Mouse (Mus musculus) heart, postnatal 14 days (tissue): Measurements from ENCODE around the gene Trcg1. TPM values are rescaled to one million over a fixed set of nuclear protein-coding genes. Genes with fewer than 3 reads are reported as not detected.

Experiments
- DNase-seq, 2 experiments: peaks; one replicate each; pipeline ENCODE4 v3.0.0; 2021 to 2022
- intact Hi-C: fragments of 180-260 bp; cut with DNase I; formaldehyde crosslinking; loops from one replicate; pipeline ENCODE4 v1.15.1; 2025
- total RNA-seq, 2 experiments: library from RNA; stranded (reverse); gene quantifications; 2 replicates each; pipeline ENCODE4 v1.2.3; 2021

Gene Trcg1
- total RNA-seq, 2 experiments from 2014 or later: not detected

- DNase-seq: no peak
- intact Hi-C loops: loop anchor here (2.0 to 5.0 kb wide), 2 partner anchors 54 to 56 kb away; no protein-coding TSS in a partner anchor
Measured at GRCm38 (mm10) chr9:57260940-57261339, 24.6 kb downstream of the Trcg1 start.

DNA sequence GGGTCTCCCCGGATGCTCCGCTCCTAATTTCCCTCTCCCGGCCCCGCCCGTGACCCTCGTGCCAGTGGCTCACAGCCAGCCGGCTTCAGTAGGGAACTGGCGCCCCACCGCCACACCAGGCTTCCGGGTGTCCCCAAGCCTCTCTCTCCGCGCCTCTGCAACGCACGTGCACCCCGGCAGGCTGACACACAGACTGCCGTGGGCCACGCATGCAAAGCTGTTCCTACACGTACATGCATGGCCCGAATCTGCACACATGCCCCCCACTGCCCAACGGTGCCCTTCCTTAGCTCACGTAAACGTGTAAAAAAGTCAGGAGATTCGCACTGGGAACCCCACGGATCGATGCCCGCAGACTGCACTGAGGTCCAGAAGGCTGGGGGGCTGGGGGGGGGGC is 25.2 kb downstream of the Trcg1 start:
- peak; percentile 72 to 75 for DNase-seq
- intact Hi-C loops: loop anchor here (2.0 to 5.0 kb wide), 2 partner anchors 54 to 55 kb away; no protein-coding TSS in a partner anchor

GRCm38 (mm10) chr9:57261913-57262794 is 25.8 kb downstream of the Trcg1 start, which contains the start of gene 1700017B05Rik:
Gene 1700017B05Rik, minus strand, starts transcription at chr9:57262612.
- peak; percentile 81 to 84 for DNase-seq
- intact Hi-C loops: loop anchor here (2.0 to 5.0 kb wide), 2 partner anchors 55 kb away; no protein-coding TSS in a partner anchor

GRCm38 (mm10) chr9:57262795-57263684 is 26.7 kb downstream of the Trcg1 start:
- no peak for DNase-seq
- intact Hi-C loops: loop anchor here (5.0 kb wide), 1 partner anchor 56 kb away; no protein-coding TSS in a partner anchor

GRCm38 (mm10) chr9:57265125-57265524 is 28.8 kb downstream of the Trcg1 start:
- no peak for DNase-seq
- intact Hi-C loops: no loop called here

- intact Hi-C loops: no loop called here
- no peak for DNase-seq
Measured at GRCm38 (mm10) chr9:57267421-57267820, 31.1 kb downstream of the Trcg1 start.

GRCm38 (mm10) chr9:57268078-57268477 is 31.7 kb downstream of the Trcg1 start:
- DNase-seq: no peak
- intact Hi-C loops: no loop called here

- intact Hi-C loops: no loop called here
- no peak for DNase-seq
Measured at GRCm38 (mm10) chr9:57268575-57268974, 32.2 kb downstream of the Trcg1 start.

DNA sequence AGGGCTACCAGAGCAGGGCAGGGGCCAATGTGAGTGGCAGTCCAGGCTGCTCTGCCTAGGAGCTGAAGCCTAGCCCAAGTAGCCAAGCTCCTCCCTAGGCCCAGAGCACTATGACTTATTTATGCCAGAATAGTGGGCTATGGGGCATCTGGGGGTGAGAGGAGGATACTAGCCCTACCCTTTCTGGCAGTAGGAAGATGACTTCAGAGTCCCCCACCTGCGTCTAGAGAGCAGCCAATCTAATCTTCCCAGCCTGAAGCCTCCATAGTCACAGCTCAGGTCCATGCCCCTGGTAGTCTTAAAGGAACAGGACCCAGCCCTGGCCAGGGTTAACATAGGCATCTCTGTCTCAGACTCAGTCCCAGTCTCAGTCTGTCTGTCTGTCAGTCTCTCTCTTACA is 33.0 kb downstream of the Trcg1 start:
- intact Hi-C loops: no loop called here
- DNase-seq: no peak

DNA sequence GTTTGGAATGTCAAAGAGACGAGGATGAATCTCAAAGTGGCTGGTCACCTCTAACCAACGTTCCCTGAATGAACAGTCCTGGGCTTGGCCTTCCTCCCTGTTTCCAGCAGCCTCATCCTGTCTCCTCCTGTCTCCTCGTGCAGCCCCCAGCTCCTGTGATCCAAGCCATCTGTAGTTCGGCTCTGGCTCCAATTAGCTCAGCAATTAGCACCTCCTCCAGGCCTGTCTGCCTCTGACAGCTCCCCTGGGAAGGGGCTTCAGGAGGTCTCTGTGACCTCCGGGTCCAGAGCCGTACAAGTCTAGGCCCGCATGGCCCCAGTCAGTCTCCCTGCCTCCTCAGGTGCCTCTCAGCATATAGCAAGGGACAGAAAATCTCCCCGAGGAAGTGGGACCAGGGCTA is 34.0 kb downstream of the Trcg1 start:
- no peak for DNase-seq
- intact Hi-C loops: no loop called here

GRCm38 (mm10) chr9:57271081-57271480 is 34.7 kb downstream of the Trcg1 start:
- DNase-seq: no peak
- intact Hi-C loops: no loop called here

DNA sequence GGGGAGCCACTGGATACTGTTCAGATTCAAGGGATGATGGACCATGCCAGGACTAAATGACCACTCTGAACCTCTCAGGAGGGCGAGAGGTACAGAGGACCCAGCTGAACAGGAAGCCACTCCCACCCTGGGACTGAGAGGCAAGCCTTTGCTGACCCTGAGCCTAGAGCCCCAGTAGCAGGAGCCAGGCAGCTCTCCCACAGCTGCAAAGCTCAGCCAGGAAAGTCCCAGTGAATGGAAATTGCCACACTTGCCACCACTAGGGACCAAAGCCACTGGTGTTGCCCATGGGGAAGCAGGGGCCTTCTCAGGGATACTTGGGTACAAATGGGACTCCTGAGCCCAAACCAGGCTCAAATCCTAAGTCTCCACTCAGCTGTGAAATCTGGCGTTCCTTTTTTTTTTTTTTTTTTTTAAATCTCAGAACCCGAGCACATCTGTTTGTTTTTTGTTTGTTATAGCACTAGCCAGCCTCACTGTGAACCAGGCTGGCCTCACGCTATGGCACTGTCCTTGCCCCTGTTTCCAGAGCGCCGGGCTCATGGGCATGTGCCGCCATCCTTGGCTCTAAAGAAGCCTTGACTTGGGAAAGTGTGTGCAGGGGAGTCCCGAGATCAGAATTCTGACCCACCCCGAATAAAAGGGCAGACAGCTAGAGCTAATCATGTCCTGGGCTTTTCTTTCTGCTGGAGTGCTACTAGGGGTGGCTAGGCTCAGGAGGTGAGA is 35.6 kb downstream of the Trcg1 start:
- DNase-seq: no peak
- intact Hi-C loops: no loop called here

- intact Hi-C loops: no loop called here
- DNase-seq: no peak
Measured at GRCm38 (mm10) chr9:57272902-57273804, 36.8 kb downstream of the Trcg1 start.

DNA sequence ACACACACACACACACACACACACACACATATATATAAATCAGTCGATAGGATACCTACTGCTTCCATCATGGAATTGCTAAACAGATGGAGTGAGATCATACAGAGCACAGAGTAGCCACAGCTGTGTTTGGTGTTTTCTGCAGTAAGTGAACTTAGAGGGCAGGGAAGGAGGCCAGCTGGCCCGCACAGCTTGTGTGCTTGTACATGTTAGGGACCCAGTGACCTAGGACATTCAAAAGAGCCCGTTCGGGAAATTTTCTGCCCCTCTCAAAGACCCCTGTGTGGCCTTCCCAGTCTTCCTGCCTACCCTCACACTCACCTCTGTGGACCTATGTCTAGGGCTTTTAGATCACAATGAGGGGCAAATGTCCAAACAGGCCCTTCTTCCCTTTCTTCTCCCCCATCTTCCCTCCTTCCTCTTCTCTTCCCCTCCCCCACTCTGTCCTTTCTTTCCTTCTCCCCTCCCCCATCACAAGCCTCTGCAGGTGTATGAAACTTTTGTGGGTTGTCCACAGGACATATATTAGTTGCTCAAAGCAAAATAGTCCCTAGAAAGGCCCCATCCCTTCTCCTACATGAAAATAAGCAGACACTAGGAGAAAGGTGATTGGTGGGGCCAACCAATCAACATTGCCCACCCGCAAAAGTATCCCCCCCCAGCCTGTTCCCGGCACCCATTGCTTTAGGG is 37.6 kb downstream of the Trcg1 start:
- intact Hi-C loops: no loop called here
- DNase-seq: no peak

GRCm38 (mm10) chr9:57276311-57276710 is 40.0 kb downstream of the Trcg1 start:
- DNase-seq: peak; percentile 59 to 75
- intact Hi-C loops: no loop called here

GRCm38 (mm10) chr9:57278268-57278667 is 41.9 kb downstream of the Trcg1 start:
- no peak for DNase-seq
- intact Hi-C loops: no loop called here

GRCm38 (mm10) chr9:57279441-57279840 is 43.1 kb downstream of the Trcg1 start:
- intact Hi-C loops: no loop called here
- DNase-seq: no peak

- intact Hi-C loops: no loop called here
- peak in 1 of 2 experiments; percentile 31 for DNase-seq
Measured at GRCm38 (mm10) chr9:57281549-57281948, 45.2 kb downstream of the Trcg1 start.

DNA sequence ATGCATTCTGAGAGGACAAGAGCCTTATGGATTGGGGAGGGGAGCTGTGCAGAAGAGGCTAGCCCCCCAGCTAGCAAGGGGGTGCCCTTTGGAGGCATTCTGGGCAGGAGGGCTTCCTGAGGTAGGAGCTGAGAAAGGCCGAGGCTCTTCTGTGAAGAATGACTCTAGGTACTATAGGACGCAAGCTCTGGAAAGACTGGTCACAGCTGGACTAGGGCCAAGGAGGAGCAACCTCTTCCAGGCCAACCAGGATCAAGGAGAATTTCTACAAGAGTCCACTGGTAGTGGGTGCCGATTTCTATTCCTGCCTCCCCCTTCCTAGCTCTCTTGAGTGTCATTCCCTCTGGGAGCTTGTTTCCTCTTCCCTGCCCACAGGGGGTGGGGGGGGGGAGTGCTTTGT is 46.3 kb downstream of the Trcg1 start:
- intact Hi-C loops: no loop called here
- no peak for DNase-seq
